8 mouse cellular contexts compared by ENCODE assay signal in the genomic region with DNA sequence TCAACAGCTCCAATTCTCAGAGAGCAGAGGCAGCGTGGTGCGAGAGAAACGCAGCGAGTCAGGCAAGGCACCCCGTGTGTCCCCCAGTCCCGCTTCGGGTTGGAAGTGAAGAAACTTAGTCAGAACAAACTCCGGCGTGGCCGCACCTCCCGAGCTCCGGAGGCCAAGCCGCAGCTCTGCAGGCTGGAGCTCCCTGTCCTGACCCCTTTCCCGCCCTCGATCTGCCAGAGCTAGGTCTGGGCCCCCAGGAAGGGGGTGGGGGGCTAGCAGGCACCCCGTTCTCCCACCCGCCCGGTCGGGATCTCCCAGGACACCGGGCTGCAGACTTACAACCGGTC.
DNase-seq lines count a peak whose midpoint lies in the region; ATAC-seq lines count a peak whose summit lies in the region.

No protein-coding gene starts in this region.

- peak; percentile 52; the same call in 1 of the 2 replicates for ATAC-seq in neural tube, embryonic 11.5 days (ENCODE audit: insufficient read depth, low FRiP score, low TSS enrichment)
- ATAC-seq in heart, embryonic 11.5 days (replicated peaks; ENCODE audit: insufficient number of reproducible peaks, low FRiP score, low TSS enrichment), result peak; percentile 7; the same call in 1 of the 2 replicates
- no peak for ATAC-seq in kidney, embryonic 16.5 days (ENCODE audit: low FRiP score, low TSS enrichment)
- ATAC-seq in megakaryocyte progenitor cell, adult 5-6 weeks (replicated peaks; ENCODE audit: poor library complexity), result peak; percentile 39

- H3K9ac ChIP-seq in neural tube, embryonic 11.5 days (ENCODE audit: low read length), result peak overlapping the region; percentile 73
- peak overlapping the region; percentile 77 for H3K9ac ChIP-seq in heart, embryonic 11.5 days (ENCODE audit: low read depth, low read length)
- peak overlapping the region; percentile 70 for H3K9ac ChIP-seq in kidney, embryonic 16.5 days (replicated peaks; ENCODE audit: low read length)

- WGBS in neural tube, embryonic 11.5 days, result 22% methylated on average over 13 of the region's 21 CpGs
- 15% methylated on average over 21 of the region's 21 CpGs for WGBS in heart, embryonic 11.5 days (ENCODE audit: insufficient replicate concordance)
- 21% methylated on average over 17 of the region's 21 CpGs for WGBS in kidney, embryonic 16.5 days

- H3K4me2 ChIP-seq in neural tube, embryonic 11.5 days (ENCODE audit: low read depth), result peak overlapping the region; percentile 48
- H3K4me2 ChIP-seq in heart, embryonic 11.5 days, result peak overlapping the region; percentile 66
- peak overlapping the region; percentile 58 for H3K4me2 ChIP-seq in kidney, embryonic 16.5 days (replicated peaks; ENCODE audit: low read depth, low read length)

- H3K27ac ChIP-seq in neural tube, embryonic 11.5 days (ENCODE audit: low read depth, low read length), result peak overlapping the region; percentile 60; the same call in 1 of the 2 replicates
- H3K27ac ChIP-seq in heart, embryonic 11.5 days (ENCODE audit: low read depth, low read length), result peak overlapping the region; percentile 31
- H3K27ac ChIP-seq in kidney, embryonic 16.5 days (ENCODE audit: low read length), result peak overlapping the region; percentile 65

- peak overlapping the region; percentile 52 for H3K4me3 ChIP-seq in neural tube, embryonic 11.5 days (ENCODE audit: low read depth, low read length)
- H3K4me3 ChIP-seq in heart, embryonic 11.5 days (ENCODE audit: low read depth, low read length), result peak overlapping the region; percentile 59
- peak overlapping the region; percentile 63 for H3K4me3 ChIP-seq in kidney, embryonic 16.5 days (ENCODE audit: low read length)

- H3K36me3 ChIP-seq in neural tube, embryonic 11.5 days (ENCODE audit: control insufficient read depth, insufficient read depth, low read length), result no peaks in the 10 kb centered on the region
- H3K36me3 ChIP-seq in heart, embryonic 11.5 days (ENCODE audit: control insufficient read depth, insufficient read depth, low read length), result no peaks in the 10 kb centered on the region
- H3K36me3 ChIP-seq in kidney, embryonic 16.5 days (ENCODE audit: insufficient read depth, low read length), result no peaks in the 10 kb centered on the region

- DNase-seq in neural tube, embryonic 11.5 days (ENCODE audit: low spot score), result no peak
- no peak for DNase-seq in neural tube, embryonic 10.5 days (ENCODE audit: extremely low spot score, low spot score)
- DNase-seq in embryo, embryonic 11 days, result peak; percentile 49
- DNase-seq in ovary, postnatal 36 days (ENCODE audit: low spot score), result no peak
- no peak for DNase-seq in left cerebral cortex, postnatal 14 days (ENCODE audit: low spot score in 2 of 2)

- H3K9me3 ChIP-seq in neural tube, embryonic 11.5 days (ENCODE audit: control insufficient read depth, low read length), result no peaks in the 10 kb centered on the region
- no peaks in the 10 kb centered on the region for H3K9me3 ChIP-seq in heart, embryonic 11.5 days (replicated peaks; ENCODE audit: control insufficient read depth, low read length)
- H3K9me3 ChIP-seq in kidney, embryonic 16.5 days (ENCODE audit: low read length), result no peaks in the 10 kb centered on the region

- H3K27me3 ChIP-seq in neural tube, embryonic 11.5 days (ENCODE audit: control insufficient read depth, insufficient read depth, low read length), result no peaks in the 10 kb centered on the region
- H3K27me3 ChIP-seq in heart, embryonic 11.5 days (ENCODE audit: control insufficient read depth, insufficient read depth, low read length), result no peaks in the 10 kb centered on the region
- H3K27me3 ChIP-seq in kidney, embryonic 16.5 days (ENCODE audit: insufficient read depth, low read length), result no peaks in the 10 kb centered on the region

- intact Hi-C loops in left cerebral cortex, postnatal 14 days (cut with DNase I), result no loop called here

- H3K4me1 ChIP-seq in neural tube, embryonic 11.5 days (ENCODE audit: control insufficient read depth, insufficient read depth, low read length), result no peaks in the 10 kb centered on the region
- no peaks in the 10 kb centered on the region for H3K4me1 ChIP-seq in heart, embryonic 11.5 days (ENCODE audit: control insufficient read depth, insufficient read depth, low read length)
- H3K4me1 ChIP-seq in kidney, embryonic 16.5 days (ENCODE audit: insufficient read depth, low read length), result no peaks in the 10 kb centered on the region
